Mouse (Mus musculus): ENCODE results near the gene Hist1h2af.

Gene Hist1h2af

GRCm38 (mm10) chr13:23533560-23534367, at the start of gene Hist1h2af:
Gene Hist1h2af (plus strand): TSS chr13:23533906.
- peak; percentile 93 for DNase-seq (ENCODE audit: low read depth, low spot score)

DNA sequence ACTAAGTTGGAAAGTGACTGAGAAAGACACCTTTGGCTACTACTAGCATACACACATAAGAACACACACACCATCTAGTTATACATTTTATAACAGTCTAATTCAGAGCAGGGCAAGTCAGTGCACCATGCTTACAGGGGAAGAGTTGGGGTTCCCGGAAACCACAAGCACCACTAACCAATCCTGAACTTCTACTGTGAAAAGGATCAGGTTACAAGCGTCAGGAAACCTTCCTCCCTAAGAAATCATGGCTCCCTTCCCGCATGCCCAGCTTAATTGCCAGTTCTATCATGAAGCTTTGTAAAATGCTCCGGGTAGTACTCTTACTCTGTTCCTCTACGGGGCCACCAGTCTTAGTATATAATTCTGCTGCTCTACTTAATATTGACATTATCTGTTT, 48.4 kb upstream of the Hist1h2af start:
- no peak for DNase-seq (ENCODE audit: low read depth, low spot score)

DNA sequence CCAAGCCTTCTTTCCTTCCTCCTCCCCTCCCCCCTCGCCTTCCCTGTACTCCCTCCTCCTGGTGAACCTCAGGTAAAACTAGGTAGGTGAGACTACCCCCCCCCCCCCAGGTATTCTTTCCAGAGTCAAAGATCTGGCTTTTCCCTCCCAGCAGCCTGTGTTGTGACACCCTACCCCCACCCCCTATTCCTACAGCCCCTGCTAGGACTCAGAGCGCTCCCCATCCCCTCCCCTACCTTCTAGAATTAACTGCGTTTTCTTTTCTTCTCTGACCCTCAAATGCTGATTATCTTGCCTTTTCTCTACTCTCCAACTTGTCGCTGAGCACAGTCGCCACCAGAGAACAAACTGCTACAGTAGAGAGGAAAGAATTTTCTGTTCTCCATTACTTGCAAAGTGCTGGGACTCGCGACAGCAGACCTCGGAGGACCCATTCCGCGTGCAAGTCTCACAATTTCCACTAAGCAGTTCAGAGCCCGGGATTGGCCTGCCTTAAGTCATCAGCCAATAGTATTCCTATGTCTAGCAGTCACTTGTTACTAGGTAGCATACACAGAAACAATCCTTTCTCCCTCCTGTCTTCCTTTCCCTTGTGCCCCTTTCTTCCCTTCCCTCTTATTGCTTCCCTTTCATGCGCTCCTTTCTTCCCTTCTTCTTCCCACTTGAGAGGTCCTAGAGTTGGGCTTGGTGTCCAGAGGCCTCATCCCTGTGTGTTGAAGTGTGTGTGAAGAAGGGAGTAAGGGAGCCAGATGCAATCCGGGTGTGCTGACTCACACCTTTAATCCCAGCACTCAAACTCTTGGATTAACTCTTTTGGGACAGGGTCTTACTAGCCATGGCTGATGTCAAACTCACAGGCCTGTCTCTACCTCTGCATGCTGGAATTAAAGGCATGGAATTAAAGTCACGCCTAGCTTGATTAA, 45.0 kb upstream of the Hist1h2af start, which contains the start of gene Btn2a2:
Gene Btn2a2, minus strand, starts transcription at position 458 of the 923 bp plus-strand sequence.
- DNase-seq (ENCODE audit: low read depth, low spot score) = peak; percentile 84

GRCm38 (mm10) chr13:23490863-23491262, 42.8 kb upstream of the Hist1h2af start:
- DNase-seq (ENCODE audit: low read depth, low spot score) = no peak

- no peak for DNase-seq (ENCODE audit: low read depth, low spot score)
These were observed 42.4 kb upstream of the Hist1h2af start for GRCm38 (mm10) chr13:23491263-23491662.

- DNase-seq (ENCODE audit: low read depth, low spot score) = no peak
These were observed 41.7 kb upstream of the Hist1h2af start for GRCm38 (mm10) chr13:23491990-23492389.

DNA sequence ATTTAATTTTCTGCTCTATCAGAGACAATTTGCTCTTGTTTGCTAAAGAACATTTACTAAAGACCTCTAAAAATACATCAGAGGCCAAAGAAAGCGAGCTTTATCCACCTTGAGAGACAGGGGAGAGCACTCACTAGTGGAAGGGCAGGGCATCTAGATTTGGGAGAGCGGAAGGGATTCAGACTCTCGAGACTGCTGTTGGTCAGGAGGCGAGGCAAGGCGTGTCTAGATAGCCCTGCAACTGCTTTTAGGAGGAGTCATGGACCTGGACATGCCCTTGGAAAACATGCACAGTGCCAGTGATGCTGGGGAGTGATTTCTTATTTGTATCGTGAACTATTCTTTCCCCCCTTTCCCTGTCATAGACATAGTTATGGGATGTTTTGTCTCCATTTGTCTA, 38.2 kb upstream of the Hist1h2af start:
- DNase-seq (ENCODE audit: low read depth, low spot score) = no peak

- no peak for DNase-seq (ENCODE audit: low read depth, low spot score)
These were observed 35.9 kb upstream of the Hist1h2af start for GRCm38 (mm10) chr13:23497656-23498321.

DNA sequence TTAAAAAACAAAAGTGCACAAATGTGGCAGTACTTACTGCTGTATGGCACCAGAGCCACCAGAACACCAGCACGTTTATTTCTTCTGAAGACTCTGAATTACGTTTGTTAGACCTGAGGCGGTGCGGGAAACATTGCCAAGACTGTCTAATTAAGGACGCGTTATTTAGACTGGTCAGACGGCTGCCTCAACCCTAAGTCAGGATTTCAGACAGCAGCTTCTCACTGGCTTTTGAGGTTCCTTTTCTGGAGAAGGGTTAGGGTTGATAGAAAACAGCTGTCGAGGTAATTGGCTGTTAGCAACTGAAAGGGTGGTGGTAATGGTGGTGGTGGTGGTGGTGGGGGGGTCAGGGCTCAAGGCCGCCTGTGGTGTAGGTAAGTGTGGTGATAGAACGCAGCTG, 35.1 kb upstream of the Hist1h2af start:
- no peak for DNase-seq (ENCODE audit: low read depth, low spot score)

DNA sequence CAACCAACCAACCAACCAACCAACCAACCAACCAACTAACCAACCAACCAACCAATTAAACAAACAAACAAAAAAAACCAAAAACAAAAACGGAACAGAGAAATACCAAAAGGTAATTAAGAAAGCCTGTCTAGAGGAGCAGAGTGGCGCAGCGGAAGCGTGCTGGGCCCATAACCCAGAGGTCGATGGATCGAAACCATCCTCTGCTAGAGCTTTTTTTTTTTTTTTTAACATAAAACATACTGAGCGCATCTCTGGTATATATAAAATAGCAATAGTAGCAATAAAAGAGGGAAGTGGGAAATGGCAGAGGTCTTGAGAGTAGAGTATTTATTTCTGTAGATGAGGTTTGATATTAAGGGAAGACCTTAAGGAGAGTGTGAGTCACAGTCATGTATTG, 33.8 kb upstream of the Hist1h2af start:
- no peak for DNase-seq (ENCODE audit: low read depth, low spot score)

- no peak for DNase-seq (ENCODE audit: low read depth, low spot score)
These were observed 33.1 kb upstream of the Hist1h2af start for GRCm38 (mm10) chr13:23500424-23501200.

DNA sequence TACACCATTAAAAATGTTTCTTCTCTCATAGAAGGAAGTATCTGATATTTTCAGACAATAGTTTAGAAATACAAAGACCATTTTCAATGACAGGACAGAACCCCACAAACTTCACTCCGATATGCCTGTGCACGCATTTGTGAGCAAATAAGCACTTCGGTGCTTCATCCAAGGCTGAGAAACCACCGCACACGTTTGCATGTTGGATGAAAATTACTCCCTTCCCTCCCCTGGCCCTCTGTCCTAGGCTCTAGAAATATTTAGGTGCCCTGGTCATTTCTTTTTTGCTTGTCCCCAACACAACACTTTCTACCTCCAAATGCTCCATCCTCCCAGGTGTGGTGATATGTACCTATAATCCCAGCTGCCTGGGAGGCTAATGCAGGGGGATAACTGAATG, 32.2 kb upstream of the Hist1h2af start:
- DNase-seq (ENCODE audit: low read depth, low spot score) = no peak

DNA sequence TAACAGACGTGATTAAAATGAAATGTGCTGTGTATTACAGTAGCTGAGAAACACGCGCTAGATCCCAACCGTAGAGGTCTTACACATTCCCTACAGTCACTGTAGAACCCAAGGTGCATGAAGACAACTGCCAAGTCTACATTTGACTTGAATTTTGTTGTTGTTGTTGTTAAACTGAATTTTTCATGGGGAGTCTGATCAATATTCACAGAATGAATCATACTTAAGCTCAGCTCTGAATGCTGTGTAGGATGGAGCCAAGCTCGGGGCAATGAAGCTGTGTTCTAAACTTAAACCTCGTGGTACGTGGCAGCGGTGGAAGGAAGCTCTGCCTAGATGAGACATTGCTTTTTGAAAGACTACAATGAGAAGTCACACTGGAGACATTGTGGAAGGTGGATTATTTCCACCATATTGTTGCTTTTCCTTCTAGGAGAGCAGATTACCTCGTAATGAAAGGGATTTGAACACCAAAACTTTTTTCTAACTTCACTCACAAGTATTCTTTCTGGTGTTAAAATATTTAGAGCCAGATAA, 31.6 kb upstream of the Hist1h2af start:
- no peak for DNase-seq (ENCODE audit: low read depth, low spot score)

GRCm38 (mm10) chr13:23502916-23503315, 30.8 kb upstream of the Hist1h2af start:
- DNase-seq (ENCODE audit: low read depth, low spot score) = no peak

- DNase-seq (ENCODE audit: low read depth, low spot score) = no peak
These were observed 29.9 kb upstream of the Hist1h2af start for GRCm38 (mm10) chr13:23503797-23504196.

GRCm38 (mm10) chr13:23505662-23506345, 27.9 kb upstream of the Hist1h2af start:
- DNase-seq (ENCODE audit: low read depth, low spot score) = no peak

DNA sequence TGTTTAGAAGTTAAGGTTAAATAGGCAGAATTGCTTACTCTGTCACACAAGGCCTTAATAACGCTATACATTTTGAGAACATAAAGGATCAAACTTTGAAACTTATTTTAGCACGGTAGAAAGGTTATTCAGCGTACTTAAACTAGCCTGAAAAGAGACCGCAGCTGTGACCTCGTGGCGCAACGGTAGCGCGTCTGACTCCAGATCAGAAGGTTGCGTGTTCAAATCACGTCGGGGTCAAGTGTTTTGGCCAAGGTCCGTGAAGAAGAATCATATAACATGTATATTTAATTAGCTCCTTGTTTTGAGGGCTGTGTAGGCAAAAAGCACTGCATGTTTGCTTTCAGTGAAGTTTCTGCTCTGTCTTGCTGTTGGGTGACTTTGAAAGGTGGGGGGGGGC, 27.4 kb upstream of the Hist1h2af start:
- no peak for DNase-seq (ENCODE audit: low read depth, low spot score)

GRCm38 (mm10) chr13:23506819-23507515, 26.7 kb upstream of the Hist1h2af start:
- no peak for DNase-seq (ENCODE audit: low read depth, low spot score)

DNA sequence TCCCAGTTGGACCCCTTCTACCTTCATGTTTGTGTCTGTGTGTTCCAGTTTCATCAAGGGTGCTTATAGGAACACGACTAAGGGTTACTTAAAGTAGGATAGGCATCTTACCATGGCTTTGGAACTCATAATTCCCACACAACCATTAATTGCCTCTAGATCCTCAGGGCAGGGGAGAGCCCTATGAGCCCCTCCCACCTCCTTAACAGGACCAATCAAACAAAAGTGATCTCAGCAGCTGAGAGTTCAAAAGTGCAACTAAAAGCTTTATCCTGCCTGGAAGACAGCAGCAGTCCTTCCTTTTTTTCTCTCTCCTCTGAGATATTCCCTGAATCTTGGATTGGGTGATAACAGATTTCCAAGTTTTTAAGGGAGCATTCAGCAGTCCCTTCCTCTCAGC, 23.6 kb upstream of the Hist1h2af start:
- DNase-seq (ENCODE audit: low read depth, low spot score) = no peak

- DNase-seq (ENCODE audit: low read depth, low spot score) = no peak
These were observed 20.2 kb upstream of the Hist1h2af start for GRCm38 (mm10) chr13:23513517-23513916.

Data from telencephalon, adult 2 months (tissue).